Mouse (Mus musculus): ENCODE data around the gene Ino80e. TPM values are rescaled to one million over a fixed set of nuclear protein-coding genes. Genes with fewer than 3 reads are reported as not detected.

Ino80e gene
- total and polyA plus RNA-seq, 3 experiments = 73.6 to 243 (median 73.9) TPM

- Histone ChIP-seq H3K4me2 (ENCODE audit: insufficient read depth, low read depth, poor library complexity, severe bottlenecking) (no peak overlapping the region), H3K36me3 (replicated peaks in 1 of 2; ENCODE audit: control insufficient read depth in 1 of 2, insufficient read depth in 1 of 2, low read length in 1 of 2) (no peaks in the 10 kb centered on the region), H3K9ac (ENCODE audit: insufficient read depth, low read depth) (no peak overlapping the region), H3K4me3 (replicated peaks in 1 of 3; ENCODE audit: low read depth in 2 of 3, low read length in 2 of 3, poor library complexity in 1 of 3) (no peak overlapping the region), H3K27me3 (replicated peaks) (no peaks in the 10 kb centered on the region), H3K27ac (ENCODE audit: insufficient read depth, low read depth) (no peak overlapping the region), H3K4me1 (ENCODE audit: control insufficient read depth in 1 of 2, insufficient read depth in 2 of 2) (peaks cover 0 to 8% of the 10 kb centered on the region in 2 experiments; a peak in 1 of 4 replicates), H3K9me3 (replicated peaks; ENCODE audit: low read length) (peaks cover 7% of the 10 kb centered on the region), H3K79me2 (replicated peaks; ENCODE audit: control insufficient read depth, extremely low read depth, insufficient read depth, poor library complexity, severe bottlenecking) (no peaks in the 10 kb centered on the region)
- TF ChIP-seq CTCF (conservative IDR thresholded peaks at IDR 0.05 in 1 of 2, IDR thresholded peaks at IDR 0.05 in 1 of 2; ENCODE audit: low read depth in 2 of 2, low read length in 2 of 2) = no peak
- no peak for TF ChIP-seq KAT2A (IDR thresholded peaks at IDR 0.05; ENCODE audit: insufficient replicate concordance, low read length)
- TF ChIP-seq EP300 (IDR thresholded peaks at IDR 0.05; ENCODE audit: low read length) = no peak
- no peak for TF ChIP-seq JUN (IDR thresholded peaks at IDR 0.05; ENCODE audit: insufficient read depth, low read depth, low read length)
- no peak for TF ChIP-seq UBTF (IDR thresholded peaks at IDR 0.05; ENCODE audit: low read depth, low read length)
- no peak for TF ChIP-seq MEF2A (IDR thresholded peaks at IDR 0.05; ENCODE audit: borderline replicate concordance, low read depth, low read length)
- TF ChIP-seq TBP (conservative IDR thresholded peaks at IDR 0.05; ENCODE audit: low read depth, low read length) = no peak
- TF ChIP-seq NRF1 (IDR thresholded peaks at IDR 0.05; ENCODE audit: low read depth, low read length) = no peak
- TF ChIP-seq ZC3H11A (IDR thresholded peaks at IDR 0.05; ENCODE audit: low read depth, low read length) = no peak
- no peak for TF ChIP-seq ZMIZ1 (IDR thresholded peaks at IDR 0.05; ENCODE audit: low read depth, low read length)
- TF ChIP-seq IRF4 (IDR thresholded peaks at IDR 0.05; ENCODE audit: low read depth, low read length) = no peak
- TF ChIP-seq MXI1 (IDR thresholded peaks at IDR 0.05; ENCODE audit: low read depth, low read length) = no peak
- no peak for TF ChIP-seq MAX (IDR thresholded peaks at IDR 0.05; ENCODE audit: low read length)
- TF ChIP-seq CHD1 (IDR thresholded peaks at IDR 0.05; ENCODE audit: low read depth, low read length) = no peak
- TF ChIP-seq MAZ (IDR thresholded peaks at IDR 0.05; ENCODE audit: low read depth, low read length) = no peak
- no peak for TF ChIP-seq RAD21 (IDR thresholded peaks at IDR 0.05; ENCODE audit: low read depth, low read length)
- TF ChIP-seq E2F4 (IDR thresholded peaks at IDR 0.05; ENCODE audit: insufficient replicate concordance, low read depth, low read length) = no peak
- no peak for TF ChIP-seq MYC (IDR thresholded peaks at IDR 0.05; ENCODE audit: low read depth, low read length)
- no peak for TF ChIP-seq NELFE (IDR thresholded peaks at IDR 0.05; ENCODE audit: low read depth, low read length)
- TF ChIP-seq SMC3 (IDR thresholded peaks at IDR 0.05; ENCODE audit: low read depth, low read length) = no peak
- dilution Hi-C loops (cut with MboI; ENCODE audit: extremely low pct_ligation_motif_present, extremely low pct_unique_long_range_greater_than_20kb, low sequenced_read_pairs) = no loop called here
- DNase-seq (ENCODE audit: extremely low read depth) = no peak
- in situ Hi-C loops (cut with MboI; ENCODE audit: low pct_ligation_motif_present, low pct_unique_long_range_greater_than_20kb, low sequenced_read_pairs) = no loop called here
Measured at GRCm38 (mm10) chr7:126815726-126816222, 46.4 kb downstream of the Ino80e start.

- H3K4me3 ChIP-seq (replicated peaks in 1 of 3; ENCODE audit: low read depth in 2 of 3, low read length in 2 of 3, poor library complexity in 1 of 3) = no peak overlapping the region
- DNase-seq (ENCODE audit: extremely low read depth) = no peak
- dilution Hi-C loops (cut with MboI; ENCODE audit: extremely low pct_ligation_motif_present, extremely low pct_unique_long_range_greater_than_20kb, low sequenced_read_pairs) = no loop called here
- no peak overlapping the region for H3K4me2 ChIP-seq (ENCODE audit: insufficient read depth, low read depth, poor library complexity, severe bottlenecking)
- no peak overlapping the region for H3K27ac ChIP-seq (ENCODE audit: insufficient read depth, low read depth)
- peaks cover 4% of the 10 kb centered on the region for H3K9me3 ChIP-seq (replicated peaks; ENCODE audit: low read length)
- no peak overlapping the region for H3K9ac ChIP-seq (ENCODE audit: insufficient read depth, low read depth)
- H3K27me3 ChIP-seq (replicated peaks) = no peaks in the 10 kb centered on the region
- TF ChIP-seq NRF1 (IDR thresholded peaks at IDR 0.05; ENCODE audit: low read depth, low read length) (no peak), MAFK (IDR thresholded peaks at IDR 0.05; ENCODE audit: insufficient replicate concordance, low read length) (peak; percentile 76), MYC (IDR thresholded peaks at IDR 0.05; ENCODE audit: low read depth, low read length) (no peak)
- no peaks in the 10 kb centered on the region for H3K36me3 ChIP-seq (replicated peaks in 1 of 2; ENCODE audit: control insufficient read depth in 1 of 2, insufficient read depth in 1 of 2, low read length in 1 of 2)
- in situ Hi-C loops (cut with MboI; ENCODE audit: low pct_ligation_motif_present, low pct_unique_long_range_greater_than_20kb, low sequenced_read_pairs) = no loop called here
- H3K79me2 ChIP-seq (replicated peaks; ENCODE audit: control insufficient read depth, extremely low read depth, insufficient read depth, poor library complexity, severe bottlenecking) = no peaks in the 10 kb centered on the region
- peaks cover 8 to 14% of the 10 kb centered on the region in 2 experiments; a peak in 3 of 4 replicates for H3K4me1 ChIP-seq (ENCODE audit: control insufficient read depth in 1 of 2, insufficient read depth in 2 of 2)
Measured at GRCm38 (mm10) chr7:126809723-126810369, 52.3 kb downstream of the Ino80e start.
